Mouse (Mus musculus) liver, embryonic 14.5 days (tissue): Measurements from ENCODE around the gene Bcl7c.

Source experiments
- CTCF ChIP-seq: IDR thresholded peaks from 2 replicates; pipeline ENCODE4 v1.5.1; 2016; ENCODE audit warnings: antibody characterized with exemption, low read depth, control low read depth
- EP300 ChIP-seq: IDR thresholded peaks from 2 replicates; pipeline ENCODE4 v1.6.1; 2016; ENCODE audit warnings: antibody characterized with exemption, low read depth

- TF ChIP-seq CTCF (no peak), EP300 (no peak)
Measured at GRCm38 (mm10) chr7:127752069-127752468, 43.3 kb upstream of the Bcl7c start.
